Mouse (Mus musculus): ENCODE results near the gene Resf1. TPM values are rescaled to one million over a fixed set of nuclear protein-coding genes. Genes with fewer than 3 reads are reported as not detected.

The Resf1 gene
- total RNA-seq (2012; rRNA removed) (12.8 and 12.9 TPM in 2 replicates), polyA plus RNA-seq (2012; ENCODE audit: insufficient read depth in 1 of 2, insufficient read length in 2 of 2, low read depth in 1 of 2, low replicate concordance in 2 of 2, missing spikeins in 1 of 2) (100 to 1,000 TPM in 1 of 2 experiments, 10 to 100 TPM in 1; 20.4 to 103 TPM)

- DNase-seq (ENCODE audit: low read depth, low spot score), result peak; percentile 93
- Histone ChIP-seq H3K36me3 (ENCODE audit: control insufficient read depth in 1 of 2, insufficient read depth in 2 of 2, low read length in 2 of 2) (peaks cover 0 to 44% of the 10 kb centered on the region in 2 experiments; a peak in 2 of 4 replicates), H3K4me1 (ENCODE audit: control insufficient read depth in 1 of 2, insufficient read depth in 2 of 2, low read length in 2 of 2) (peaks cover 9 to 19% of the 10 kb centered on the region in 2 experiments)
- TF ChIP-seq TCF12 (IDR thresholded peaks at IDR 0.05; ENCODE audit: low read depth, low read length), result peak; percentile 59
- TF ChIP-seq ZKSCAN1 (IDR thresholded peaks at IDR 0.05; ENCODE audit: low read depth, low read length), result no peak
- peak; percentile 54; the same call in 1 of the 2 replicates for TF ChIP-seq ELF1 (IDR thresholded peaks at IDR 0.05; ENCODE audit: low read depth, low read length)
- peak; percentile 88 for TF ChIP-seq MAZ (IDR thresholded peaks at IDR 0.05; ENCODE audit: low read depth, low read length)
- TF ChIP-seq USF1 (IDR thresholded peaks at IDR 0.05; ENCODE audit: low read depth, low read length), result 0 out of 2 replicates have a peak, but pooled peaks have one; percentile 34
- TF ChIP-seq MEF2A (IDR thresholded peaks at IDR 0.05; ENCODE audit: extremely low read depth, insufficient replicate concordance, low read depth, low read length, poor library complexity, severe bottlenecking), result no peak
- peak; percentile 39; the same call in 1 of the 2 replicates for TF ChIP-seq NRF1 (IDR thresholded peaks at IDR 0.05; ENCODE audit: insufficient read depth, low read depth, low read length, poor library complexity, severe bottlenecking)
- TF ChIP-seq ZNF384 (IDR thresholded peaks at IDR 0.05; ENCODE audit: low read depth, low read length), result no peak
- peak; percentile 46 for TF ChIP-seq ETS1 (IDR thresholded peaks at IDR 0.05; ENCODE audit: low read depth, low read length)
- TF ChIP-seq TAL1 (IDR thresholded peaks at IDR 0.05; ENCODE audit: low read length), result peak; percentile 66
- TF ChIP-seq RAD21 (IDR thresholded peaks at IDR 0.05; ENCODE audit: low read depth, low read length), result no peak
- TF ChIP-seq GABPA (IDR thresholded peaks at IDR 0.05; ENCODE audit: low read depth, low read length), result no peak
- TF ChIP-seq JUND (IDR thresholded peaks at IDR 0.05; ENCODE audit: low read depth, low read length), result no peak
- TF ChIP-seq MYC (IDR thresholded peaks at IDR 0.05; ENCODE audit: low read depth, low read length), result 0 out of 2 replicates have a peak, but pooled peaks have one; percentile 33
- no peak; the same call in 1 of the 2 replicates for TF ChIP-seq MAFK (IDR thresholded peaks at IDR 0.05; ENCODE audit: borderline replicate concordance, low read depth, low read length)
- peak; percentile 16; the same call in 1 of the 2 replicates for TF ChIP-seq ZC3H11A (IDR thresholded peaks at IDR 0.05; ENCODE audit: low read depth, low read length)
- TF ChIP-seq SMC3 (IDR thresholded peaks at IDR 0.05; ENCODE audit: low read depth, low read length), result peak; percentile 23
- no peak for TF ChIP-seq CHD2 (IDR thresholded peaks at IDR 0.05; ENCODE audit: low read length)
- TF ChIP-seq POLR2AphosphoS2 (IDR thresholded peaks at IDR 0.05; ENCODE audit: low read length), result peak; percentile 73; the same call in 1 of the 2 replicates
- no peak for TF ChIP-seq GATA1 (IDR thresholded peaks at IDR 0.05; ENCODE audit: low read depth, low read length)
- TF ChIP-seq UBTF (IDR thresholded peaks at IDR 0.05; ENCODE audit: borderline replicate concordance, insufficient read depth, low read depth, low read length), result no peak
- no peak for TF ChIP-seq BHLHE40 (IDR thresholded peaks at IDR 0.05; ENCODE audit: borderline replicate concordance, low read depth, low read length)
- TF ChIP-seq KAT2A (conservative IDR thresholded peaks at IDR 0.05; ENCODE audit: low read depth, low read length), result no peak; the same call in 1 of the 2 replicates
- TF ChIP-seq NELFE (IDR thresholded peaks at IDR 0.05; ENCODE audit: low read depth, low read length), result peak; percentile 89
- peak; percentile 71 for TF ChIP-seq MXI1 (IDR thresholded peaks at IDR 0.05; ENCODE audit: low read depth, low read length)
- TF ChIP-seq ZMIZ1 (IDR thresholded peaks at IDR 0.05; ENCODE audit: low read depth, low read length), result peak; percentile 89
- no peak for TF ChIP-seq POLR2AphosphoS5 (IDR thresholded peaks at IDR 0.05; ENCODE audit: borderline replicate concordance, low read depth, low read length)
- no peak; the same call in 1 of the 2 replicates for TF ChIP-seq TBP (IDR thresholded peaks at IDR 0.05; ENCODE audit: low read depth, low read length)
- TF ChIP-seq SIN3A (IDR thresholded peaks at IDR 0.05; ENCODE audit: low read length), result peak; percentile 91
- TF ChIP-seq RCOR1 (IDR thresholded peaks at IDR 0.05; ENCODE audit: low read depth, low read length), result no peak
- peak in 1 of 2 experiments; percentile 50; a peak in 2 of 4 replicates for TF ChIP-seq EP300 (IDR thresholded peaks at IDR 0.05; ENCODE audit: low read depth in 1 of 2, low read length in 2 of 2)
- peak; percentile 73 for TF ChIP-seq HCFC1 (IDR thresholded peaks at IDR 0.05; ENCODE audit: low read depth, low read length)
- TF ChIP-seq USF2 (IDR thresholded peaks at IDR 0.05; ENCODE audit: borderline replicate concordance in 1 of 2, insufficient read depth in 1 of 2, low read depth in 1 of 2, low read length in 2 of 2), result no peak
Measured at GRCm38 (mm10) chr6:149308956-149309932, at the start of gene Resf1. TSS of gene Resf1 (plus strand) at chr6:149309414.

More at GRCm38 (mm10) chr6:149308956-149309932, at the start of gene Resf1:
- Histone ChIP-seq H3K27ac (ENCODE audit: control insufficient read depth, low read depth, low read length) (peak within 1 kb of the TSS; percentile 73), H3K4me3 (ENCODE audit: control insufficient read depth in 1 of 2, insufficient read depth in 1 of 2, low read depth in 2 of 2, low read length in 2 of 2) (peak within 1 kb of the TSS; percentile 67 to 92), H3K9ac (ENCODE audit: control insufficient read depth, low read depth, low read length, poor library complexity, severe bottlenecking) (peak within 1 kb of the TSS; percentile 87), H3K9me3 (replicated peaks; ENCODE audit: insufficient read depth, low read length) (no peaks in the 10 kb centered on the region), H3K27me3 (ENCODE audit: control insufficient read depth in 1 of 2, insufficient read depth in 2 of 2, low read length in 2 of 2) (no peaks in the 10 kb centered on the region), H3K79me2 (ENCODE audit: control insufficient read depth, insufficient read depth, low read length, poor library complexity) (peaks cover 8% of the 10 kb centered on the region)

Measured in MEL (cell line).